Mouse (Mus musculus) gastrocnemius, adult 2 months (tissue): ENCODE measurements at regions not wholly inside any gene's neighbourhood (a gene's known extent, or its start where the extent isn't known, plus 50 kb on each side); places are given as distances from the start of the nearest gene placed in this dataset.
"Not testable (repeated sequence)": the region's sequence is repeated elsewhere in the genome, so short reads cannot be mapped to it uniquely, and the experiment has no call there.

ENCODE experiments used
- DNase-seq: peaks from one replicate; pipeline ENCODE4 v3.0.0; 2022
- H3K27ac ChIP-seq: fragments of 200-600 bp; 2 replicates; pipeline ENCODE4 v1.8.1; 2022; ENCODE audit warnings: mild to moderate bottlenecking
- H3K4me3 ChIP-seq: fragments of 200-600 bp; 2 replicates; pipeline ENCODE4 v1.8.1; 2022; ENCODE audit warnings: mild to moderate bottlenecking, moderate library complexity
- CTCF ChIP-seq: fragments of 200-600 bp; IDR thresholded peaks from 2 replicates; pipeline ENCODE4 v1.8.1; 2022; ENCODE audit warnings: antibody characterized with exemption, mild to moderate bottlenecking, moderate library complexity
- intact Hi-C: fragments of 180-260 bp; cut with DNase I; formaldehyde crosslinking; loops from one replicate; pipeline ENCODE4 v1.15.1; 2025

GRCm38 (mm10) chr7:122820587-122821535 lies 144.6 kb upstream of the Rbbp6 start:
- no peak for DNase-seq
- Histone ChIP-seq H3K4me3 (no peak overlapping the region; the same call in 1 of the 2 replicates), H3K27ac (peak overlapping the region; percentile 82)
- TF ChIP-seq CTCF = no peak
- intact Hi-C loops = no loop called here

- Histone ChIP-seq H3K27ac (no peak overlapping the region), H3K4me3 (no peak overlapping the region)
- intact Hi-C loops = no loop called here
- DNase-seq = no peak
- no peak for TF ChIP-seq CTCF
Measured at GRCm38 (mm10) chr7:122823429-122823828, 142.1 kb upstream of the Rbbp6 start.

- DNase-seq = no peak
- no peak for TF ChIP-seq CTCF
- intact Hi-C loops = no loop called here
- Histone ChIP-seq H3K27ac (no peak overlapping the region), H3K4me3 (no peak overlapping the region)
Measured at GRCm38 (mm10) chr7:122839091-122839490, 126.4 kb upstream of the Rbbp6 start.

- intact Hi-C loops = no loop called here
Measured at GRCm38 (mm10) chr7:122844831-122845230, 120.7 kb upstream of the Rbbp6 start.

GRCm38 (mm10) chr7:122847376-122847775 lies 118.1 kb upstream of the Rbbp6 start:
- no peak overlapping the region for H3K4me3 ChIP-seq
- TF ChIP-seq CTCF = no peak
- no peak overlapping the region for H3K27ac ChIP-seq
- intact Hi-C loops = no loop called here
- DNase-seq = no peak

More at GRCm38 (mm10) chr7:122844831-122845230, 120.7 kb upstream of the Rbbp6 start:
- Histone ChIP-seq H3K27ac (no peak overlapping the region), H3K4me3 (no peak overlapping the region)
- TF ChIP-seq CTCF = no peak
- no peak for DNase-seq

GRCm38 (mm10) chr7:122873386-122873785 lies 92.1 kb upstream of the Rbbp6 start:
- TF ChIP-seq CTCF = no peak
- no peak overlapping the region for H3K27ac ChIP-seq
- intact Hi-C loops = no loop called here

GRCm38 (mm10) chr7:122876286-122876685 lies 89.2 kb upstream of the Rbbp6 start:
- TF ChIP-seq CTCF = no peak
- no peak for DNase-seq
- no peak overlapping the region for H3K27ac ChIP-seq
- H3K4me3 ChIP-seq = no peak overlapping the region
- intact Hi-C loops = no loop called here

More at GRCm38 (mm10) chr7:122873386-122873785, 92.1 kb upstream of the Rbbp6 start:
- DNase-seq = no peak
- no peak overlapping the region for H3K4me3 ChIP-seq

- DNase-seq, H3K27ac ChIP-seq, intact Hi-C loops, H3K4me3 ChIP-seq: not testable (repeated sequence)
Measured at GRCm38 (mm10) chr7:122881890-122882500, 83.5 kb upstream of the Rbbp6 start.

- DNase-seq = no peak
- 0 out of 2 replicates have a peak, but pooled peaks have one; percentile 3 for TF ChIP-seq CTCF
- H3K4me3 ChIP-seq = no peak overlapping the region
- intact Hi-C loops = no loop called here
- no peak overlapping the region for H3K27ac ChIP-seq
Measured at GRCm38 (mm10) chr7:122886737-122887136, 78.7 kb upstream of the Rbbp6 start.

GRCm38 (mm10) chr7:122897148-122897547 lies 68.3 kb upstream of the Rbbp6 start:
- Histone ChIP-seq H3K4me3 (no peak overlapping the region), H3K27ac (no peak overlapping the region)
- TF ChIP-seq CTCF = no peak
- no peak for DNase-seq
- intact Hi-C loops = no loop called here

- intact Hi-C loops = no loop called here
- no peak for DNase-seq
Measured at GRCm38 (mm10) chr7:122906056-122906455, 59.4 kb upstream of the Rbbp6 start.

GRCm38 (mm10) chr7:122909296-122909695 lies 56.2 kb upstream of the Rbbp6 start:
- no peak for DNase-seq
- no peak overlapping the region for H3K4me3 ChIP-seq
- intact Hi-C loops = no loop called here
- H3K27ac ChIP-seq = no peak overlapping the region
- peak; percentile 39 for TF ChIP-seq CTCF

More at GRCm38 (mm10) chr7:122906056-122906455, 59.4 kb upstream of the Rbbp6 start:
- TF ChIP-seq CTCF = no peak
- no peak overlapping the region for H3K27ac ChIP-seq
- no peak overlapping the region for H3K4me3 ChIP-seq
